Mouse (Mus musculus) lung, postnatal 36 days (tissue): ENCODE results near the gene Nacc2.

Experiments used
- DNase-seq: peaks from one replicate; pipeline ENCODE4 v3.0.0; 2022; ENCODE audit warnings: mixed read lengths

Nacc2 gene

GRCm38 (mm10) chr2:26091771-26092393 is 31.1 kb downstream of the Nacc2 start:
- peak; percentile 17 for DNase-seq

GRCm38 (mm10) chr2:26090876-26091770 is 31.9 kb downstream of the Nacc2 start:
- DNase-seq = no peak

- DNase-seq = no peak
Measured at GRCm38 (mm10) chr2:26089005-26089404, 34.0 kb downstream of the Nacc2 start.

- DNase-seq = no peak
Measured at GRCm38 (mm10) chr2:26086926-26087600, 36.0 kb downstream of the Nacc2 start.

- no peak for DNase-seq
Measured at GRCm38 (mm10) chr2:26086505-26086904, 36.5 kb downstream of the Nacc2 start.

- DNase-seq = no peak
Measured at GRCm38 (mm10) chr2:26082883-26083282, 40.1 kb downstream of the Nacc2 start.

GRCm38 (mm10) chr2:26080830-26081229 is 42.2 kb downstream of the Nacc2 start:
- no peak for DNase-seq

GRCm38 (mm10) chr2:26079409-26079808 is 43.6 kb downstream of the Nacc2 start:
- no peak for DNase-seq

GRCm38 (mm10) chr2:26077068-26077467 is 46.0 kb downstream of the Nacc2 start:
- peak; percentile 21 for DNase-seq

GRCm38 (mm10) chr2:26076121-26076520 is 46.9 kb downstream of the Nacc2 start:
- no peak for DNase-seq

GRCm38 (mm10) chr2:26074551-26074950 is 48.5 kb downstream of the Nacc2 start:
- no peak for DNase-seq

- DNase-seq = no peak
Measured at GRCm38 (mm10) chr2:26068592-26068991, 54.4 kb downstream of the Nacc2 start.

- DNase-seq = no peak
Measured at GRCm38 (mm10) chr2:26068175-26068574, 54.8 kb downstream of the Nacc2 start.

GRCm38 (mm10) chr2:26066527-26066926 is 56.5 kb downstream of the Nacc2 start:
- no peak for DNase-seq

GRCm38 (mm10) chr2:26062742-26063427 is 60.1 kb downstream of the Nacc2 start:
- DNase-seq = no peak

GRCm38 (mm10) chr2:26062241-26062640 is 60.8 kb downstream of the Nacc2 start:
- no peak for DNase-seq

- no peak for DNase-seq
Measured at GRCm38 (mm10) chr2:26061018-26061666, 61.9 kb downstream of the Nacc2 start.

- DNase-seq = no peak
Measured at GRCm38 (mm10) chr2:26057053-26057452, 66.0 kb downstream of the Nacc2 start.

- DNase-seq = no peak
Measured at GRCm38 (mm10) chr2:26056226-26056625, 66.8 kb downstream of the Nacc2 start.

- DNase-seq = no peak
Measured at GRCm38 (mm10) chr2:26055747-26056102, 67.3 kb downstream of the Nacc2 start.

GRCm38 (mm10) chr2:26055046-26055746 is 67.8 kb downstream of the Nacc2 start:
- peak; percentile 65 for DNase-seq

GRCm38 (mm10) chr2:26052806-26053205 is 70.2 kb downstream of the Nacc2 start:
- DNase-seq = no peak
